Mouse (Mus musculus) brain, embryonic 14.5 days (tissue): ENCODE data around the gene Cyp2c70. TPM values are rescaled to one million over a fixed set of nuclear protein-coding genes. Genes with fewer than 3 reads are reported as not detected.

ENCODE experiments used
- polyA plus RNA-seq: library from polyadenylated mRNA; depleted of rRNA; stranded (reverse); fragments of >200 nt; gene quantifications from 2 replicates; pipeline ENCODE4 v1.2.3, GENCODE M21; 2012; rRNA removed

Gene Cyp2c70
- polyA plus RNA-seq, 1 experiment: not detected

Other genes with a start within 250 kb of the Cyp2c70 start
- gene Cyp2c37, start 194.9 kb downstream of the Cyp2c70 start, polyA plus RNA-seq: not detected in 2 replicates
- gene Cyp2c54, start 113.5 kb downstream of the Cyp2c70 start, polyA plus RNA-seq: not detected in 2 replicates
- gene Cyp2c50, start 97.6 kb downstream of the Cyp2c70 start, polyA plus RNA-seq: not detected in 2 replicates
- 14.9 and 15.1 TPM in 2 replicates for gene Pdlim1, start 84.5 kb upstream of the Cyp2c70 start, polyA plus RNA-seq